Mouse (Mus musculus) cortical plate, adult 2 months (tissue): ENCODE data around the gene Naaladl2.

Experiments used
- CTCF ChIP-seq: fragments of 200-500 bp; IDR thresholded peaks from 2 replicates; pipeline ENCODE4 v1.5.1; 2011; ENCODE audit warnings: mild to moderate bottlenecking, control low read depth, low read length; ENCODE audit not compliant: insufficient read depth; ENCODE audit errors: extremely low read depth
- POLR2A ChIP-seq: fragments of 200-500 bp; IDR thresholded peaks from 2 replicates; pipeline ENCODE4 v1.6.1; 2011; ENCODE audit warnings: mild to moderate bottlenecking, low read length, control low read depth; ENCODE audit not compliant: insufficient read depth; ENCODE audit errors: extremely low read depth

DNA sequence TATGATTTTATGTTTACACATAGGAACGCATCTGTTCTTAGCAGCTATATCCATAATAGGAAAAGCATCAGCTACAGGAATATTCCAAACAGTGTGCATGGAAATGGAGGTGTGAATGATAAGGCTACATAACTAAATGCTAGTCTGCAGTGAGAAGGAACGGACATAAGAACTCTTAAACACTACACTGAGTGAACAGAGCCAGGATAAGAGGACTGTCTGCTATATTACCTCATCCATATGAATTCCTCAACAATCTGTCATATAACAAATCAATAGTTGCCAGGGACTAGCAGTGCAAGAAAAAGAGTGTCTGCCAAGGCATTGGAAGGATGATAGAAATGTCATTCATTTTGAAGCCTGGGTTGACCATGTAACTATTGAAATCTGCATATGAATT, 51.1 kb downstream of the Naaladl2 start:
- TF ChIP-seq CTCF (no peak), POLR2A (no peak)
